Comparison of ENCODE assay signal across 8 mouse cellular contexts in genomic region chr6:118379451-118380167, GRCm38 (mm10). TPM values are rescaled to one million over a fixed set of nuclear protein-coding genes. Genes with fewer than 3 reads are reported as not detected.
A peak's percentile ranks its signal among the peaks of the same experiment; 100 is the strongest.
DNase-seq lines count a peak whose midpoint lies in the region; ATAC-seq and TF ChIP-seq lines count a peak whose summit lies in the region.

No protein-coding gene starts in this region.

- no peak overlapping the region for H3K4me2 ChIP-seq in heart, embryonic 15.5 days
- H3K4me2 ChIP-seq in liver, postnatal 0 days (ENCODE audit: low read depth, low read length) = no peak overlapping the region
- H3K4me2 ChIP-seq in neural tube, embryonic 15.5 days = peak overlapping the region; percentile 51

- no peak overlapping the region for H3K9ac ChIP-seq in heart, embryonic 15.5 days
- no peak overlapping the region for H3K9ac ChIP-seq in liver, postnatal 0 days (replicated peaks)
- H3K9ac ChIP-seq in neural tube, embryonic 15.5 days (replicated peaks) = peak overlapping the region; percentile 28; the same call in 1 of the 2 replicates

- ATAC-seq in heart, embryonic 15.5 days (replicated peaks; ENCODE audit: insufficient number of reproducible peaks, insufficient read depth, low FRiP score, low read depth) = 0 out of 2 replicates have a peak, but pooled peaks have one; percentile 22
- ATAC-seq in liver, postnatal 0 days = no peak
- peak; percentile 88 for ATAC-seq in neural tube, embryonic 15.5 days (ENCODE audit: low FRiP score)

- 35% methylated on average over 20 of the region's 20 CpGs for WGBS in forebrain, embryonic 10.5 days
- 30% methylated on average over 20 of the region's 20 CpGs for WGBS in heart, embryonic 15.5 days
- 34% methylated on average over 20 of the region's 20 CpGs for WGBS in liver, postnatal 0 days (ENCODE audit: insufficient replicate concordance)
- 31% methylated on average over 20 of the region's 20 CpGs for WGBS in neural tube, embryonic 15.5 days

- no peak for TF ChIP-seq EP300 in liver, postnatal 0 days (IDR thresholded peaks at IDR 0.05; ENCODE audit: low read depth)

- H3K9me3 ChIP-seq in forebrain, embryonic 10.5 days = no peaks in the 10 kb centered on the region
- no peaks in the 10 kb centered on the region for H3K9me3 ChIP-seq in heart, embryonic 15.5 days (replicated peaks)
- no peaks in the 10 kb centered on the region for H3K9me3 ChIP-seq in liver, postnatal 0 days (ENCODE audit: low read length)
- H3K9me3 ChIP-seq in neural tube, embryonic 15.5 days (replicated peaks) = no peaks in the 10 kb centered on the region

- no peak overlapping the region for H3K27ac ChIP-seq in forebrain, embryonic 10.5 days
- no peak overlapping the region for H3K27ac ChIP-seq in heart, embryonic 15.5 days
- H3K27ac ChIP-seq in liver, postnatal 0 days (ENCODE audit: low read depth) = no peak overlapping the region
- H3K27ac ChIP-seq in neural tube, embryonic 15.5 days (replicated peaks) = no peak overlapping the region

- H3K4me1 ChIP-seq in forebrain, embryonic 10.5 days = peaks cover 13% of the 10 kb centered on the region
- peaks cover 5% of the 10 kb centered on the region; the same call in 1 of the 2 replicates for H3K4me1 ChIP-seq in heart, embryonic 15.5 days (replicated peaks)
- H3K4me1 ChIP-seq in liver, postnatal 0 days (ENCODE audit: insufficient read depth) = no peaks in the 10 kb centered on the region
- peaks cover 7% of the 10 kb centered on the region for H3K4me1 ChIP-seq in neural tube, embryonic 15.5 days

- H3K4me3 ChIP-seq in forebrain, embryonic 10.5 days = no peak overlapping the region
- no peak overlapping the region for H3K4me3 ChIP-seq in heart, embryonic 15.5 days
- H3K4me3 ChIP-seq in liver, postnatal 0 days (ENCODE audit: low read depth, low read length) = no peak overlapping the region
- no peak overlapping the region for H3K4me3 ChIP-seq in neural tube, embryonic 15.5 days (replicated peaks)

- H3K27me3 ChIP-seq in forebrain, embryonic 10.5 days (ENCODE audit: poor library complexity, severe bottlenecking) = 0 out of 2 replicates have a peak, but pooled peaks cover 7% of the 10 kb centered on the region
- H3K27me3 ChIP-seq in heart, embryonic 15.5 days = peaks cover 43% of the 10 kb centered on the region
- no peaks in the 10 kb centered on the region for H3K27me3 ChIP-seq in liver, postnatal 0 days (ENCODE audit: insufficient read depth, low read length)
- 0 out of 2 replicates have a peak, but pooled peaks cover 5% of the 10 kb centered on the region for H3K27me3 ChIP-seq in neural tube, embryonic 15.5 days (replicated peaks)

- TF ChIP-seq CTCF in liver, postnatal 0 days (IDR thresholded peaks at IDR 0.05; ENCODE audit: low read depth) = peak; percentile 86

- DNase-seq in CD8-positive naive resting alpha-beta T cell, adult 2 months (ENCODE audit: low read depth in 2 of 2, low spot score in 2 of 2) = peak; percentile 36 to 54
- peak; percentile 23 to 33 for DNase-seq in adrenal gland, postnatal 4 days (ENCODE audit: low spot score in 2 of 2)
- DNase-seq in forebrain, embryonic 10.5 days (ENCODE audit: extremely low spot score, low spot score) = peak; percentile 82
- peak; percentile 90 to 91 for DNase-seq in kidney, postnatal 4 days
- DNase-seq in liver, postnatal 0 days = peak; percentile 75
- peak; percentile 63 to 65 for DNase-seq in thymus, postnatal 36 days

- peaks cover 29% of the 10 kb centered on the region for H3K36me3 ChIP-seq in forebrain, embryonic 10.5 days (replicated peaks)
- H3K36me3 ChIP-seq in heart, embryonic 15.5 days = peaks cover 23% of the 10 kb centered on the region
- peaks cover 21% of the 10 kb centered on the region for H3K36me3 ChIP-seq in liver, postnatal 0 days (replicated peaks; ENCODE audit: insufficient read depth, low read length)
- peaks cover 25% of the 10 kb centered on the region for H3K36me3 ChIP-seq in neural tube, embryonic 15.5 days

RNA-seq across cellular contexts. Expression of gene Bms1, which starts 39.7 kb away (rescaled TPM):
- 10 to 100 TPM; 33.1 to 35.9 TPM for total RNA-seq in adrenal gland, postnatal 4 days (2021)
- 54.8 and 58.5 TPM in 2 replicates for polyA plus RNA-seq in forebrain, embryonic 10.5 days (2016; fragmentation: Nextera tagmentation; extraction: Ambion mirVana)
- polyA plus RNA-seq in heart, embryonic 15.5 days (2015; fragmentation: Nextera tagmentation; extraction: Ambion mirVana) = 17.3 and 21.9 TPM in 2 replicates
- polyA plus RNA-seq in liver, postnatal 0 days (2015; fragmentation: Nextera tagmentation; extraction: Ambion mirVana) = 6.5 and 8.5 TPM in 2 replicates
- 18.4 and 24.0 TPM in 2 replicates for polyA plus RNA-seq in neural tube, embryonic 15.5 days (2015; fragmentation: Nextera tagmentation; extraction: Ambion mirVana)

Comparison
In these comparisons a context has a peak if more than half of its experiments do, and no peak if none do; other contexts are left out.
1. DNase-seq: peak in every context shown above with its lines; median percentile 90 in kidney, postnatal 4 days; 82 in forebrain, embryonic 10.5 days; 75 in liver, postnatal 0 days; 64 in thymus, postnatal 36 days; 45 in CD8-positive naive resting alpha-beta T cell, adult 2 months; 28 in adrenal gland, postnatal 4 days.